Mouse (Mus musculus): ENCODE measurements around the gene Capn5.
"Not testable (repeated sequence)": the region's sequence is repeated elsewhere in the genome, so short reads cannot be mapped to it uniquely, and the experiment has no call there.

Capn5 gene

DNA sequence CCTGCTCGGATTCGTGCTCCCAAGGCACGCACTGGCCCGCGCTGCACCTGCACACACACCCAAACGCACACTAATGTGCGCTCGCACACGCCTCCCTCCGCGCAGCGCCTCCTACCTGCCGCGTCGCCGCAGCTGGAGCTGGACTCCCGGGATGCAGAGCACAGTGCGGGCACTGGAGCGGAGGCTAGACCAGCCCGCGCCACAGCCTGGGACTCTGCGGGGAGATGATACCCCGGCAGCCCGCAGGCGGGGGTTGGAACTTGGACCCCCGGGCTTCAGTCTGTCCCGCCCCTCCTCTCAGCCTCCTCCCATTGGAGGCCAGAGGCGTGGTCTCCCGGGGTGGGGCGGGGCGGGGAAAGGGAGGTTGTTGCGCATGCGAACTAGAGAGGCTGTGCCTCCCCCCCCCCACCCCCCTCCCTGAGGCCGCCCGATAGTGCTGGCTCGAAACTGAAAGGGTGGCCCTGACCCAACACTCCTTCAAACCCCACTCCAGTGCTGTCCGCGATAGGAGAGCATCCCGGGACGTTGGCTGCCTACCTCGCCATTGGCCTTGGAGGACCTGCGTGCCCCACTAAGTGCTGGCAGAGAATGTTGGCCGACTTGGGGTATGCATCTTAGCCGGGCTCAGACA is at the start of gene Capn5:
Capn5 (minus strand) TSS at position 346 of the 631 bp plus-strand sequence.
- peak in 1 of 2 experiments; percentile 49 for DNase-seq (ENCODE audit: low spot score in 2 of 2)

DNA sequence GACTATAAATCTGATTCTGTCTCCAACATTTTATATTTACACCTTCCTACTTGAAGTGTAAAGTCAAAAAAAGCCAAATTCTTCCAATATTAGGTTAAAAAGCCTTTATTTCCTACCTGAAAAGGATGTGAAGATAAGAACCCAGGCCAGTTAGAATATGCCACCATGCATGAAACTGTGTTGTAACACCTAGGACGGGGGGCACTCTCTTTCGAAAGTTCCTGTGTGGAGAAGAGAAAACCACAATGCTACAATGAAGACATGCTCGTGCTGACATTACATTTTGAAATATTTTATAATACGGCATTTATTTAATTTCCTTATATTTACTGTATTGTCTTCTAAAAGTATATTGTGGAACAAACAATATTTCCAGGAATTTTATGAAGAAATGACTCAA is 45.7 kb upstream of the Capn5 start:
- DNase-seq (ENCODE audit: low spot score in 2 of 2), result no peak

DNA sequence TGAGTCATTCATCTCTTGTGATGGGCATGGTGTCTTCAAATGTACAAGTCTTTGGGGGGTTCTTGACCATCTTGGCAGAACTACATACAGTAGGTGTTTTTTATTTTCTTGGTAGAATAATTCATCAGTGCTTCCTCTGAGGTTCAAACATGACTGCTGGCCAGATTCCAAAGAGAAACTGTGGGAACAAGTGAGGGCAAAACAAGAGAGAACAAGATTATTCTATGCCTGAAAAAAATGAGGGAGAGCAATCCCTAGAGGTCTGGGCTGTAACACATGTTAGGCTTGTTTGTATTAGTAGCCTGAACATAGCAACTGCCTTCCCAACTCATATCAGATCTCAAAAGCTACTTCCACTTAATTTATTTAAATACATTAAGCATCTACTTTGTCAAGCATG is 38.6 kb upstream of the Capn5 start:
- no peak for DNase-seq (ENCODE audit: low spot score in 2 of 2)

DNA sequence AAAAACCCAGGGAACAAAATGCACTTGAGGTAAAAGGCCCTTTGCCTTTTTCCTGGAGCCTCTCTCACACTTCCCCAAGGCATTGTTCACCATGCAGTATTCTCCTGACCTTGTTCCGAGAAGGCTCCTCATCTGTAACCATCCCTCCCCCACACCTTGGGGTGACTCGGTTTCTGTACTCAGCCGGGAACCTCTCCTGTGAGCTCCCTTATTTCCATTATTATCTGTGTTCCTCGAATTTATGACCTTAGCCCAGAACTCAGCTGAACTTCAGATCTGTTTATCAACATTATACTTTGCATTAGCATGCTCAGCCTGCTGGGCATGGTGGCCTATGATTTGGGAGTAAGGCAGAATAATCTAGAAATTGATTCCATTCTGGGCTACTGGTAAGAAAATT is 24.9 kb upstream of the Capn5 start:
- no peak for DNase-seq (ENCODE audit: low spot score in 2 of 2)

DNA sequence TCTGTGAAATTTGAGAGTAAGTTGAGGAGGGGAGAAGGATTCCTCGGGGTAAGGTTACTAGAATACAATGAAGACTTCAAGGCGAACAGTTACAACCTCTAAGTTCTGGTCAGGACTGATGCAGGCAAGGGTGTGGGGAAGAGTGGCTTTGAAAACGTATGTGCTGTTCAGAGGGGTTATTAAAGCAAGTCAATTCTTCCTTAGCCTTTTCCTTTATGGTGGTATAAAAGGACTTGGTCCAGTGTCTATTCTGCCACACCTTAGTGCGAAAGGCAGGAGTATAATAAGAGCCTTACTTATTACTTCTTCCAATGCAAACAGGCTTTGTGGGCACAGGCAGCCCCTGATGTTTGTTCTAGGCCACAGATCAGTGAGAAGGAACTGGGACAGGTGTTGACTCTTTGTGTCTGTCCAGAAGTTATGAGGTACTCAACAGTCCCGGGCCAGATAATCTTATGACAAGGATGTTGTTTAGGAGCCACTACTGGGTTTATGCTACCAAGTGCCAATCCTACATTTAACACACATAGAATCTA is 23.5 kb upstream of the Capn5 start:
- DNase-seq (ENCODE audit: low spot score in 2 of 2), result no peak

DNA sequence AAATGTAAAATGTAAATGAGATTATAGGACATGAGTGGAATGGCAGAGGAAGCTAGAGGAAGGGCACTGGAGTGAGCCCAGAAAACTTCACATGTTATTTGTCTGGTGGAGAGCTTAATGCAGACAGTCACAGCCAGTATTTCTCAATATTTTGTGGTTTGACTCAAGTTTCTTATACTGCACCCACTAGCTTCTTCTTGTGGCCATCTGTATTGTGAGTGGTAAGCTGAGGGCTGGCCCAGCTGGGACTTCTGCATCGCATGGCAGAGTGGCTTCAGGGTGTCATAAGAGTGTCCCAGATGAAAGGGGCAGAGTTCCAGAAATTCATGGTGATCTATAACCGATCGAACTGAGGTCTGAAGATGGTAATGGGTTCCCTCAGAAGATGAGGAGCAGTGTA is 22.3 kb upstream of the Capn5 start:
- DNase-seq (ENCODE audit: low spot score in 2 of 2), result no peak

DNA sequence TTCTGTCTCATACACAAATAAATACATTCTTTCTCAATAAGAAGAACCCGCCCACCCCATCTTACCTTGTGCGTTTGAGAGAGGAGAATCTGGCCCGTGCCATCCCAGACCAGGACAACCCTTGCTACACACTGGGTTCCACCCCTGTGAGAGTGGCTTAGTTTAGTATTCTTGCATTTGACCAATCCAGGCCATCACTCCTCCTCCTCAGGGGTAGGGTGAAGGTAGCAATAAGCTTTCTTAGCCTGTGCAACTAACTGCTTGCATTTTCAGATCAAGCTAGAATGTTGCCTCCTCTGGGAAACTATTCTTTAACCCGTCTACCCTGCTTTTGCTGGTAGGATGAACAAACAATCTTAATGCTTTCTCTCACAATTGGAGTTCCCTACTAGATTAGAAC is 21.3 kb upstream of the Capn5 start, which contains the start of gene B3gnt6:
B3gnt6 (minus strand) TSS at position 101 of the 400 bp plus-strand sequence.
- DNase-seq (ENCODE audit: low spot score in 2 of 2), result no peak

DNA sequence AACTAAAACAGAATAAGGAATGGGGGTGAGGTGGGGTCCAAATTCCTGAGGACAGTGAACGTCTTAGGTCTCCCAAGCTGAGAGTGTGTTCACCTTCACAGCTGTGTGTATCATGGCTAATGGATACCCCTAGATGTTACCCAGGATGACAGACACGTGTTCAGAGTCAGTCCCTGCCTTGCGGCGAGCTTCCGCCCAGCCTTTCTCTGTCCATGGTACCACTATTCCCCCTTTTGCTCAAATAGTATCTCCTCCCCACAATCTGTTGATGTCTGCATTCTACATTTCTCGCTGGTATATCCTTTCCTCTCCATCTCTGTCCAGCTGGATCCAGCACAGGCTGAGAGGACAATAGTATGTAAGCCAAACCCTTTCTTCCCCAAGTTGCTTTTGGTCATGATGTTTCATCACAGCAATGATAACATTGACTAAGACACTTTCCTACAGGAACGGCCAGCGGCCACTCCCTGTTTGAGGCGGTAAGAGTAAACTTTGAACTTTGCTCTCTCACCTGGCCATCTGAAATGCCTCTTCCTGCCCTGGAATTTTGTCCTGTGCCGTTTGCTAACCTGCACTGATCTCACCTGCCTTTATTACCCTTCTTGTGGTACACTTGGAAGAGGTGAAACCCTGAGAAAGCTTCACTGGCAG is 17.2 kb upstream of the Capn5 start:
- no peak for DNase-seq (ENCODE audit: low spot score in 2 of 2)

DNA sequence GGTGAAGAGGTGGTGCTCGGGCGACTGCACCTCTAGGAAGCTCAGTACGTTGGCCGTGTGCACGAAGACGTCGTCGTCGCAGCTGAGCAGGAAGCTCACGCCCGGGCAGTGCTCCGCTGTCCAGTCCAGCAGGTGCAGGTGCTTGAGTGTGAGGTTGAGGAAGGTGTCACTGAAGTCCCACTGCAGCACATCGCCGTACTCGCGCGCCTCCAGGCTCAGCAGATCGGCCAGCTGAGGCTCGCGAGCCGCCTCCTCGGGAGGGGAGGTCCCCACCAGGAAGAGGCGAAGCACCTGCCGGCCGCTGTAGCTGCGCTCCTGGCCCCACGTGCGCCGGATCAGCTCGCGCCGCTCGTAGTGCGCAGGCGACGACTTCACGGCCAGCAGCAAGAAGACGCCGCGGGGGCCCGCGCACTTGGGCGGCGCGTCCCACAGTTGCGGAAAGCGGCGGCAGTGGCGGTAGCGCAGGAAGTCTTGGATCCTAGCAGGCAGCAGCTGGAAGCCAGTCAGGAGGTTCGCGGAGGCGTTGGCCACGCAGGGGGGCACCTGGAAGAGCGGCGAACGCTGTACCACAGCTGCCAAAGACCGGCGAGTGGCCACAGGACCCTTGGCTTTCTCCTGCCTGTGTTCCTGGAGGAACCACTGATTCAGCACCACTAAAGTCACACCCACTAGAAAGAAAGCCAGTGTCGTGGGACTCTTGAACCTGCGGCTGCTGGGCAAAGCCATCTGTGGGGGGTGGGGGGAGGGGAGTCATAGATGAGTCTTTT is 16.1 kb upstream of the Capn5 start:
- no peak for DNase-seq (ENCODE audit: low spot score in 2 of 2)

DNA sequence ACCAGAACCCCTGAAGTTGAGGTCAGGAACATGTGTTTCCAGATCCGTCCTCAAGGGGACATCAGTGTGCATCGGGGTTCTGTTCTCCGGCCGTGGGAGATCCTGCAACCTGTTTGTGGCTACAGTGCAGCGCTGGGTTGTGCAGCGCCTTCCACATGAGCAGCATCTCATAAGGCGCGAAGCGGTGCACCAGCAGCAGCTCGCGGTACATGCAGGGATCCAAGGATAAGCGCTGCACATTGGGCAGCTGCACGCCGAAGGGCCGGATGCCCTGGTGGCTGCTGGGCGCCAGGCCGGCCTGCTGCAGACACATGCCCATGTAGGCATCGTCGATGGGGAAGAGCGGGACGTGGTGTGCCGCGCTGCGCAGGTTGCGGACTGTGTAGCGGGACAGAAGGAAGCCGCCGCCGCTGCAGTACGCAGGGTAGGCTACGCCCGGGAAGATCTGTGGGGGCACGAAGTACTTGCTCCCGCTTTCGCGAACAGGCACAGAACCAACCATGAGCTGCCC is 15.5 kb upstream of the Capn5 start:
- no peak for DNase-seq (ENCODE audit: low spot score in 2 of 2)

DNA sequence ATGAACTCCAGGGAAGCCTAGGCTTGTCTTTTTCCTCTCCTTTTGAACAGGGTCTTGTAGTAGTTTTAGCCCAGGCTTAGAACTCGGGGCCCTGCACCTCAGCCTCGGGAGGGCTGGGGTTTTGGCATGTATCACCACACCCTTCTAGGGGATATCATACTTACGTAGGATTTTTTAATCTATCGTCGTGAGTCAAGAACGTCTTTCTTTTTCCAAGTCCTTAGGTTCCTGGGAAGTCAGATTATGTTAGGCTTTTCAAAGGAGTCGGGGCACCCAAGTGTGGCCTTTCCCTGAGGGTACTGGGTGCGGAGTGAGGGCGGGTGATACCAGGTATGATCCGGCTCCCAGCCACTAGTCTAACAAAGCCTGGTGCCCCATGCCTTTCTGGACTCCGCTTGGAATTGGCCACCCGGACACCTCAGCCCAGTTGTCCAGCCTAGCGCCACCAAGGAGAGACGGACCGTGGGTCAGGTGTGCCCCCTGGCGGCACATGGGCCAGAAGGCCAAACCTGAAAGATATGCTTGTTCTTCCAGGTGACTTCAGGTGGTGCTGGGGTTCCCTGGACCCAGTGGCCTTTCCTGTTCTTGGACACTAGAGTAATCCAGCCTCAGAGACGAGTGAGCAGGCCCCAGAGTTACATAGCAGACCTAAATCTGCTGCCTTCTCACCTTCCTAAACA is 13.6 kb upstream of the Capn5 start:
- DNase-seq (ENCODE audit: low spot score in 2 of 2), result no peak

DNA sequence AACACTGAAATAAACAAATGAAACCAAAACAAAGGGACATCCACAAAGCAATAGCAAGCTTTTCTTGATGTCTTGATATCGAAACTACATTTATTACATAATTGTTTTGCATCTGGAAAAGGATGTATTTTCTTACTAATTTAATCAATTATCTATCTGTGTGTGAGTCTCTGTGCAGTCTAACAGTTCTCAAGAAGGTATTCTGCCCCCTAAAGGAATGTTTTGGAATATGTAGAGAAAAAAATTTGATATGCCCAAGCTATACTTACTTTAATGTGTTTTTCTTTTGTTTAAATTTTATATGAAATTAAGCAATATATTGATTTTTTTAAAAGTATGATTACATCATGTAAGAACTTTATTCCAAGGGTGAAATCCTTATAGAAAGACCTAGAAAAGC is 12.5 kb upstream of the Capn5 start:
- no peak for DNase-seq (ENCODE audit: low spot score in 2 of 2)

DNA sequence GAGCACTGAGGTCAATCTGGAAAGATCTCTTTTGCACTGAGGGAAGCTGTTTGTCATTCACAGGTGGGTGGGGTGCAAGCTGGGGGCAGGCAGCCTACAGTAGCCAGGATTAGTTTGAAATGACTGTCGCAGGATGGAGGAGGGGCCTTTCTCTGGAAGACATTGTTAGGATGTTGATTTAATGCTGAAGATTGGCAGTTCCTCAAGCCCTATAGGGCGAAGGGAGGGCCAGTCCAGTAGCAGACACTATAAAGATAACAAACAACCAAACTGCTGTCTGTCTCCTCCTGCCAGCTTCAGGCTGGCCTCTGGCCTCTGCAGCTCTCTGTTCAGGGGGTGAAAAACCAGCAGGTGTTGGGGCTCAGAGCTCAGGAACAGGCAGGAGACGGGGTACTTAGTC is 11.7 kb upstream of the Capn5 start:
- no peak for DNase-seq (ENCODE audit: low spot score in 2 of 2)

DNA sequence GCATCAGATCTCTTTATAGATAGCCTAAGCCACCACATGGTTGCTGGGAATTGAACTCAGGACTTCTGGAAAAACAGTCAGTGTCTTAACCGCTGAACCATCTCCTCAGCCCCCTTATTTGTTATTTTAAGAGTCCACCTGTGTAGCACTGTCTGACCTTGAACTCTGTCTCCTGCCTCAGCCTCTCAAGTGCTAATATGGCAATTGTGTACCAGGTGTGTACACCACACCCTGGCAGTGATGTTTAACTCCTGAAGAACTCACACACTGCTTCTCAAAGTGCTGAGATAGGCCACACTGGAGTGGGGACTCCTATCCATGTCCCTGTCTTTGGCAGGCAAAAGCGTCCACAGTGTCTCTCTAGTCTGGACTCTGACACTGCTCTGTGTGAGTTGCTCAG is 10.6 kb upstream of the Capn5 start:
- no peak for DNase-seq (ENCODE audit: low spot score in 2 of 2)

DNA sequence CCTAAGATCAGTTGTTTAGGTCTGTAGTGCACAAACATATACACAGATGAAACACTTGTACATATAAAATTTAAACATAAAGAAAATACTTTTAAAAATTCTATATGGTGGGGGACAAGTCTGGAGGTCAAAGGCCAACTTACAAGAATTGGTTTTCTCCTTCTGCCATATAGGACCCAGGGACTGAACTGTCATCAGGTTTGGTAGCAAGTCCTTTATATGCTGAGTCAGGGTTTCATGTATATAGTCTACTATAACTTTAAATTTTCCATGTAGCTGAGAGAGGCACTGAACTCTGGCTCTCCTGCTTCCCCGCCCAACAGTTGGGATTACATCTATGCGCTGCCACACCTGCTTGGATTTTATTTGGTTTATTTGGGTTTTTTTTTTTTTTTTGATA is 10.2 kb upstream of the Capn5 start:
- no peak for DNase-seq (ENCODE audit: low spot score in 2 of 2)

DNA sequence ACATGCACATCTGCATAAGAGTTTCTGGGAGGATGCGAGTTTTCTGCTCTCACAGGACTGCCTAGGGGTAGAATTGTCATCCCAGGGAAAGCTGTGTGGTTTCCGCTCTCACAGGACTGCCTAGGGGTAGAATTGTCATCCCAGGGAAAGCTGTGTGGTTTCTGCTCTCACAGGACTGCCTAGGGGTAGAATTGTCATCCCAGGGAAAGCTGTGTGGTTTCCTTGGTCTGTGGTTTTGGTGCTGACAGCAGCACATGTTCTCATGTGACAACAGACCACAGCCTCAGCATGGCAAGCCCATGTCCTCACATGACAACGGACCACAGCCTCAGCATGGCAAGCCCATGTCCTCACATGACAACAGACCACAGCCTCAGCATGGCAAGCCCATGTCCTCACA is 9.3 kb upstream of the Capn5 start:
- DNase-seq (ENCODE audit: low spot score in 2 of 2), result not testable (repeated sequence)

DNA sequence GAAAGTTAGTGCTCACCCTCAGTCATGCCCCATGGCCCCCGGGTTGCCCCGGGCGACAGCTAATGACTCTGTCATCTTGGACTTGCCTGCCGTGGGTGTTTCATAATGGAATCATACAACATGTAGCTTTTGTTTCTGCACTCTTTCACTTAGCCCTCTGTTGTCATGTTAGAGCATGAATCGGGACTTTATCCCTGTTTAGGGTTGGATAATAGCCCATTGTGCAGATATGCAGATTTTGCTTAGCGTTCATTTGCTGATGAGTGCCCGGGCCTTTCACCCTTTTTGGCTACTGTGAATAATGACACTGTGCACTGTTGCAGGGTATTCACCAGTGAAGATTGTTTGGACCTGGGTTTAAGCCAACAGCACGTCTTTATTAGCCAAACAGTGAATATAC is 8.6 kb upstream of the Capn5 start:
- DNase-seq (ENCODE audit: low spot score in 2 of 2), result no peak

DNA sequence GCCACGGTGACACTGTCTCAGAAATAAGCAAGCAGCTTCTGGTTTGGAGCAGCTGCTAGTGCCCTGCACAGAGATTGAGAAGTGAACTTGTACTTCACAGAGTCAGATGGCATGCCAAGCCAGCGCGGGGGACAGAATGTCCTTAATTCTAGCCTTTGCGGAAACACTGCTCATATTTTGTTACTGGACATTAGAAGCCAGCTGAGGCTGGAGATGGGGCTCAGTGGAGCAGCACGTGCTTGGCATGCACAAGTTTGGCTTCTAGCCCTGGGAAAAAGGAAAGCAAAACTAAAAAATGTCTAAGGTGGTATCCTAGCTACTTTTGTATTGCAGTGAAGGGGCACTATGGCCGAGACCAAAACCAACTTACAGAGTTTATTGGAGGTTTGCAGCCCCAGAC is 7.3 kb upstream of the Capn5 start:
- DNase-seq (ENCODE audit: low spot score in 2 of 2), result no peak

DNA sequence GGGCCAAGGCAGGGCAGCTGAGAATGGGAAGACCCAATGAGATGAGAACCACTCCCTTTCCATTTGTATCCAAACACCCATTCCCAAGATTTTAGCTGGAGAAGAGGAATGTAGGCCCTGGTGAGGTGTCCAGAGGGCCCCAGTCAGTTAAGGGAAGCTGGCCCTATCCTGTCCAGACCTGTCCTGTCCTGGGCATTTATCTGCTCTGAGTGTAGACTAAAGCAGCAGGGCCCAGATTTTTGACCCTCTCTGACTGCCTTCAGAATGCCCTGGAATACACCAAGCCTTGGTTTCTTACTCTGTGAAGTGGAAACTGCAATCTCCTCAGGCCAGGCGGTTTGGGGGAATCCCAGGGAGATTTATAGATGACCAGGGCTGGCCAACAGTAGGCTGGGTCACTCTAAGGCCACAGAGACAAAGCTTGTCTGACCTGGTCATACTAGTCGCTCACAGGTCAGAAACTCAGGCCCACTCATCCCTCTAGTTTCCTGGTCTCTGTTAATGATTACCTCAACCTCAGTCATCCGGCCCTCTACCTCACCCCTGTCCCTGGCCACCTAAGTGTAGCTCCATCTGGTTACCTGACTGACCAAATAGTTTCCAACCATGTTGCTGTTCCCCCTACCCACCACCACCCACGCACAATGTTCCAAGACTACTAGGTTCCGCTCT is 622 bp upstream of the Capn5 start:
- no peak for DNase-seq (ENCODE audit: low spot score in 2 of 2)

DNA sequence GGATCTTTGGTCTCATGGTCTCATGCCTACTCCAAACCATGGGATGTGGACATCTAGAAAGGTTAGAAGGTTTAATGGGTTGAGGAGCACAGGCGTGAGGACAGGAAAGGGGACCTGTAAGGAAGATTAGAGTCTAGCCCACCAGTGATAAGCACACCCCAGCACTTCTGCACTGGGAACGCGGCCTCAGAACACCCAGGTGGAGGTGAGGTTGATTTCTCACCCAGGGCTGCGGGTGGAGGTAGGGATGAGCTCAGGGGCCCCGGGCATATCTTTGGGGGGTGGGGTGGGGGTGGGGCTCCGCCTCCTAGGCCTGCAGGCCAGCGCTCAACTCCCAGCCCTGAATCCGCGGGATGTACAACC is 527 bp downstream of the Capn5 start:
- DNase-seq (ENCODE audit: low spot score in 2 of 2), result no peak

DNA sequence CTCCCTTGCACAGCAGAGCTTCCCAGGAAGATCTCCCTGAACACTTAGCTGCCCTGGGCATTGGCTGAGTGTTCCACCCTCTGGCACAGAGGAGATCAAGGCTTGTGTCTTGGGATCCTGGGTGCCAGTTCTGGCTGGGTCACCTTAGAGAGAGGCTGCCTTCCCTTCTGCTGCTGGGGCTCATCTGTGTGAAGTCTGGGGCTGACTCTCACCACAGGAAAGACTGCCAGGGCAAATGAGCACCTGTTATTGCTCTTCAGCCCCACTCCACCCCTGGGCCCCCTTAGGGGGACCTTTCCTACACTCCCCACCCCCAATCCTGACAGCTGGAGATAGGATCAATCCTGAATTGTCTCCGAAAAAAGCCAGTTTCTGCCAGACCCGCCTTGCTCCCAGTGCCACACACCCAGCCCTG is 996 bp downstream of the Capn5 start:
- DNase-seq (ENCODE audit: low spot score in 2 of 2), result no peak
